Mouse (Mus musculus): Measurements from ENCODE around the gene Adamtsl4.

Gene Adamtsl4

DNA sequence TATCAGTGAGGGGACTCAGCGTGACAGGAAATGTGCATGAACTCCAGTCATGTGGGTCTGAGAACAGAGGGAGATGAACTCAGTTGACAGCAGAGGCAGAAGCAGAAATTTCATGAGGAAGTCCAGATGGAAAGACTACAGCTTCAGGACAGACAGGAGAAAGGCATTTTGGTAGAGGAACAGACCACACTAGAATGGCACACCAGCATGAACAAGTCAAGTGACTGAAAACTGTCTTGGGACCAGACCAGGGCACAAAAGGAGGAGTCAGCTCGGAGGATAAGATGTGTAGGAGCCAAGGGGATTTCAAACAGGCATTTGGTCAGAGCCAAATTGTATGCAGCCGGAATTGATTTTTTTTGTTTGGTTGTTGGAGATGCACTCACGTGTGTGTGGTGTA is 52.1 kb downstream of the Adamtsl4 start:
- DNase-seq (ENCODE audit: low read depth, low spot score) = no peak

DNA sequence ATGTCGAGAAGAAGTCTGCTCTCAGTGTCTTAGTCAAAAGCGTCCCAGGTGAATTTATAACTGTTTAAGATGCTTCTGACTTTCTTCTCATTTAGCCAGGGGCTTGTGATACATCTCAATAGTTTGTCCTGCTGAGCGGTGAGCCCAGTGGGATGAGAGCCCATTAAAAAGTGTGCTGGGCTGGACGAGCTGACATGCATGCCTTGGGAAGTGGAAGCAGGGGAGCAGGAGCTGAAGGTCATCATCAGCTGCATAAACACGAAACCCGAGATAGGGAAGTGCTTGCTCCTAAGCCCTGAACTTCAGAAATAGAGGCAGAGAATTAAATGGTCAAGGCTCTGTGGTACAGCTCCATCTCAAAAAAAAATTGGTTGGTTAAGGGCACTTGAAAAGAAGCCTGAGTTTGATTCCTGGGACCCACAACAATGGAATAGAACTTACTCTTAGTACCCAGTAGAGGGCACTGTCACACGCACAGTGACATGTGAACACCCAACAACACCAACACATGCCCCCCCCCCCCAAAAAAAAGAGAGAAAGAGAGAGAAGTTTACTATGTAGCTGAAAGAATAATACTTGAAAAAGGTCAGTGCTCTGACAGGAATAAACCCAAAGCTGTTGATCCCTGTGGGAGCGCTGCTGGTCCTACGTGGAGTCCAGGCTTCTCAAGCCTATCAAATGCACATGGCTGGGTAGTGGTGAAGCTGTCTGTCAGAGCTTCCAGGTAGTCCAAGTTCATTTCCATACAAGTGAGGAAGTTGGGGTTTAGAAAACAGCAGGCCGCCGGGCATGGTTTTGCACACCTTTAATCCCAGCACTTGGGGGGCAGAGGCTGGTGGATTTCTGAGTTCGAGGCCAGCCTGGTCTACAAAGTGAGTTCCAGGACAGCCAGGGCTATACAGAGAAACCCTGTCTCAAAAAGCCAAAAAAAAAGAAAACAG is 54.8 kb downstream of the Adamtsl4 start:
- peak; percentile 83 for DNase-seq (ENCODE audit: low read depth, low spot score)

DNA sequence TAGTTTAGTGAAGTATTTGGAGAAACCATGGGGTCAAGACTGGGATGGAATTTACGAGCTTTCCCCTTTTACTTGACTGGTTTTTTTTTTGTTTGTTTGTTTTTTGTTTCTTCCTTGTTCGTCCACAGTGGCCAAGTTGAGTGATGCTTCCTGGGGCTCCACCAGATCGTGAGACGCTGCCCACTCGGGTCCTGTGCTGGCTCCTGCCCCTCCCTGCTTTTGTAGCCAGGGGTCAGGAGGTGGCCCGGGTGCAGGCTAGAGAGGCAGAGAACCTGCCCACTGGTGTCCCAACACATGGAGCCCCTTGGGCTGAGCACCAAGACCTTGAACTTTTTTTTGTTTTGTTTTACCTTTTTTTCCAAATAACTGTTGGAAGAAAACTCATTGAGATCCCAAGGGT is 56.4 kb downstream of the Adamtsl4 start:
- no peak for DNase-seq (ENCODE audit: low read depth, low spot score)

DNA sequence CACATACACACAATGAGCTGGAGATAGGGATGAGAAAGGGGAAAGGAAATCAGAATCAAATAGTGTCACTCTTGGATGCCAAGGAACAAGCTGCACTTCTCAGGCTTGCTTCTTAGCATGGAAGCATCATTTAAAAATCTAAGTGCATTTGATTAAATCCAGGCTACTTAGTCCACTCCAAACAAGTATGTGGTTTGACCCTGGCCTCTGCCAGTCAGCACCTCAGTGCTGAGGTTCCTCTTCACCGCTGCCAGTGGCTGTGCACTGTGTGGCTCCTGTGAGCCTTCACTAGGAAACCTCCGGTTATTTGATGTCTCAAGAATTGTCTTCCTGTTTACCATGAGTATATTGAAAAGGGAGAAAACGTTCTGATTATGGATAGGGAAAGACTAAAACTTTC is 56.9 kb downstream of the Adamtsl4 start:
- DNase-seq (ENCODE audit: low read depth, low spot score) = no peak

DNA sequence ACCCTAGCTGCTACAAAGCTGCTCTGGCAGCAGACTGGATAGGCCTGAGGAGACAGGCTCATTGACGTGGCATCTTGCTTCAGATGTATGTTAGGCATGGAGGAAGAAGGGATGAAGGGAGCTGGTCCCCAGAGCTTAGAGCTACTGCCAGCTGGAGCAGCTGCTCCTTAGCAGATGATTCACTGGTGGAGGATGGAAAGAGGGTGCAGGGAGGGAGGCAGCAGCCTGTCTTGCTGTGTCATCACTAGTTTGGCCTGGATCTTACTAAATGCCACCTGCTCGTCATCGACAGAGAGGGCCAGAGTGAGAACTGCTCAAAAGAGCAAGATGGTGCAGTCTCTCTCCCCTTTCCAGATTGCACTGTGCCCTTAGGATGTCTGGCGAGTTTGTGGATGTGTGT is 58.0 kb downstream of the Adamtsl4 start:
- DNase-seq (ENCODE audit: low read depth, low spot score) = no peak

DNA sequence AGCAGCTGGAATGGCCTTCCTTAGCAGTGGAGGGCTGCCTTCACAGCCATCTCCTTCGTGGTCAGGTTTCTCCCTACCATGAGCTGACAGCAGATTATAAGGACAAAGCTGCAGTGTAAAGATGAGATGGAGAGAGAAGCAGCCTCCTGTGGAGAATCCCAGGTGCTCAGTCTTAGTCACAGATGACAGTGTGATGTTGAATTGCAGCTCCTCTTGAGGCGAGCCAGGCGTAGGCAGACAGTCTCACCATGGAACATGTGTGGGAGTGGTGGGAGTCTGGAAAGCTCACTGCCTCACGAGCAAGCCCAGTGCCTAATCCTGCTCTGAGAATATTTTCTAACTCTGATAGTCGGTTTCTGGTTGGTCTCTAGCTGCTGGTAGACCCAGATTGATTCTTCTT is 60.0 kb downstream of the Adamtsl4 start:
- no peak for DNase-seq (ENCODE audit: low read depth, low spot score)
